Mouse (Mus musculus): ENCODE measurements around the gene Ddb1. TPM values are rescaled to one million over a fixed set of nuclear protein-coding genes. Genes with fewer than 3 reads are reported as not detected.

Gene Ddb1
- total and polyA plus RNA-seq, 2 experiments from 2014 or later: 137 to 298 TPM

GRCm38 (mm10) chr19:10648156-10648555, 43.0 kb downstream of the Ddb1 start:
- Histone ChIP-seq H3K27me3 (ENCODE audit: control insufficient read depth, insufficient read depth, low read length) (peaks cover 5% of the 10 kb centered on the region; the same call in 1 of the 2 replicates), H3K27ac (ENCODE audit: low read depth) (no peak overlapping the region), H3K4me3 (ENCODE audit: low read depth, low read length) (no peak overlapping the region), H3K9me3 (replicated peaks; ENCODE audit: control insufficient read depth, low read length) (no peaks in the 10 kb centered on the region), H3K4me2 (ENCODE audit: low read depth, low read length) (no peak overlapping the region), H3K4me1 (ENCODE audit: control insufficient read depth, insufficient read depth) (no peaks in the 10 kb centered on the region), H3K9ac (replicated peaks; ENCODE audit: low read depth, low read length) (no peak overlapping the region), H3K36me3 (replicated peaks; ENCODE audit: control insufficient read depth, insufficient read depth, low read length) (no peaks in the 10 kb centered on the region)
- TF ChIP-seq CTCF (IDR thresholded peaks at IDR 0.05; ENCODE audit: low read depth) (no peak), EP300 (IDR thresholded peaks at IDR 0.05; ENCODE audit: low read depth) (no peak)
- no peak for ATAC-seq (ENCODE audit: insufficient read depth, low read depth)
- WGBS: 65% methylated on average over 8 of the region's 8 CpGs
- DNase-seq (ENCODE audit: low spot score): no peak

GRCm38 (mm10) chr19:10656058-10656457, 50.9 kb downstream of the Ddb1 start:
- Histone ChIP-seq H3K4me3 (ENCODE audit: low read depth, low read length) (no peak overlapping the region), H3K4me1 (ENCODE audit: control insufficient read depth, insufficient read depth) (no peaks in the 10 kb centered on the region), H3K4me2 (ENCODE audit: low read depth, low read length) (no peak overlapping the region), H3K27ac (ENCODE audit: low read depth) (no peak overlapping the region), H3K36me3 (replicated peaks; ENCODE audit: control insufficient read depth, insufficient read depth, low read length) (no peaks in the 10 kb centered on the region), H3K9ac (replicated peaks; ENCODE audit: low read depth, low read length) (no peak overlapping the region), H3K9me3 (replicated peaks; ENCODE audit: control insufficient read depth, low read length) (no peaks in the 10 kb centered on the region), H3K27me3 (ENCODE audit: control insufficient read depth, insufficient read depth, low read length) (no peaks in the 10 kb centered on the region)
- no peak for DNase-seq (ENCODE audit: low spot score)
- TF ChIP-seq EP300 (IDR thresholded peaks at IDR 0.05; ENCODE audit: low read depth): no peak
- no peak for TF ChIP-seq CTCF (IDR thresholded peaks at IDR 0.05; ENCODE audit: low read depth)
- no peak for ATAC-seq (ENCODE audit: insufficient read depth, low read depth)
- WGBS: 50% methylated on average over 3 of the region's 3 CpGs

GRCm38 (mm10) chr19:10657742-10658141, 52.6 kb downstream of the Ddb1 start:
- Histone ChIP-seq H3K4me1 (ENCODE audit: control insufficient read depth, insufficient read depth) (no peaks in the 10 kb centered on the region), H3K27ac (ENCODE audit: low read depth) (no peak overlapping the region), H3K9ac (replicated peaks; ENCODE audit: low read depth, low read length) (no peak overlapping the region), H3K36me3 (replicated peaks; ENCODE audit: control insufficient read depth, insufficient read depth, low read length) (no peaks in the 10 kb centered on the region), H3K27me3 (ENCODE audit: control insufficient read depth, insufficient read depth, low read length) (no peaks in the 10 kb centered on the region), H3K4me3 (ENCODE audit: low read depth, low read length) (no peak overlapping the region), H3K9me3 (replicated peaks; ENCODE audit: control insufficient read depth, low read length) (no peaks in the 10 kb centered on the region), H3K4me2 (ENCODE audit: low read depth, low read length) (no peak overlapping the region)
- WGBS: 66% methylated on average over 5 of the region's 5 CpGs
- TF ChIP-seq CTCF (IDR thresholded peaks at IDR 0.05; ENCODE audit: low read depth) (no peak), EP300 (IDR thresholded peaks at IDR 0.05; ENCODE audit: low read depth) (no peak)
- no peak for DNase-seq (ENCODE audit: low spot score)
- no peak for ATAC-seq (ENCODE audit: insufficient read depth, low read depth)

- Histone ChIP-seq H3K4me2 (ENCODE audit: low read depth, low read length) (no peak overlapping the region), H3K27me3 (ENCODE audit: control insufficient read depth, insufficient read depth, low read length) (no peaks in the 10 kb centered on the region), H3K27ac (ENCODE audit: low read depth) (no peak overlapping the region), H3K36me3 (replicated peaks; ENCODE audit: control insufficient read depth, insufficient read depth, low read length) (no peaks in the 10 kb centered on the region), H3K9ac (replicated peaks; ENCODE audit: low read depth, low read length) (no peak overlapping the region), H3K4me3 (ENCODE audit: low read depth, low read length) (no peak overlapping the region), H3K4me1 (ENCODE audit: control insufficient read depth, insufficient read depth) (no peaks in the 10 kb centered on the region), H3K9me3 (replicated peaks; ENCODE audit: control insufficient read depth, low read length) (no peaks in the 10 kb centered on the region)
- ATAC-seq (ENCODE audit: insufficient read depth, low read depth) (no peak), DNase-seq (ENCODE audit: low spot score) (no peak)
- TF ChIP-seq CTCF (IDR thresholded peaks at IDR 0.05; ENCODE audit: low read depth): no peak
- TF ChIP-seq EP300 (IDR thresholded peaks at IDR 0.05; ENCODE audit: low read depth): no peak
- 60% methylated on average over 2 of the region's 2 CpGs for WGBS
These were observed 53.3 kb downstream of the Ddb1 start for GRCm38 (mm10) chr19:10658406-10658805.

GRCm38 (mm10) chr19:10661373-10661772, 56.2 kb downstream of the Ddb1 start:
- Histone ChIP-seq H3K9me3 (replicated peaks; ENCODE audit: control insufficient read depth, low read length) (no peaks in the 10 kb centered on the region), H3K4me3 (ENCODE audit: low read depth, low read length) (no peak overlapping the region), H3K9ac (replicated peaks; ENCODE audit: low read depth, low read length) (no peak overlapping the region), H3K36me3 (replicated peaks; ENCODE audit: control insufficient read depth, insufficient read depth, low read length) (no peaks in the 10 kb centered on the region), H3K27ac (ENCODE audit: low read depth) (no peak overlapping the region), H3K4me1 (ENCODE audit: control insufficient read depth, insufficient read depth) (no peaks in the 10 kb centered on the region), H3K27me3 (ENCODE audit: control insufficient read depth, insufficient read depth, low read length) (no peaks in the 10 kb centered on the region), H3K4me2 (ENCODE audit: low read depth, low read length) (no peak overlapping the region)
- ATAC-seq (ENCODE audit: insufficient read depth, low read depth): no peak
- WGBS: 43% methylated on average over 5 of the region's 5 CpGs
- TF ChIP-seq EP300 (IDR thresholded peaks at IDR 0.05; ENCODE audit: low read depth): no peak
- no peak for TF ChIP-seq CTCF (IDR thresholded peaks at IDR 0.05; ENCODE audit: low read depth)
- no peak for DNase-seq (ENCODE audit: low spot score)

- TF ChIP-seq EP300 (IDR thresholded peaks at IDR 0.05; ENCODE audit: low read depth): no peak
- TF ChIP-seq CTCF (IDR thresholded peaks at IDR 0.05; ENCODE audit: low read depth): no peak
- H3K27me3 ChIP-seq (ENCODE audit: control insufficient read depth, insufficient read depth, low read length): no peaks in the 10 kb centered on the region
- H3K9ac ChIP-seq (replicated peaks; ENCODE audit: low read depth, low read length): no peak overlapping the region
- H3K9me3 ChIP-seq (replicated peaks; ENCODE audit: control insufficient read depth, low read length): no peaks in the 10 kb centered on the region
- no peak for ATAC-seq (ENCODE audit: insufficient read depth, low read depth)
- no peaks in the 10 kb centered on the region for H3K36me3 ChIP-seq (replicated peaks; ENCODE audit: control insufficient read depth, insufficient read depth, low read length)
- no peak for DNase-seq (ENCODE audit: low spot score)
- H3K27ac ChIP-seq (ENCODE audit: low read depth): no peak overlapping the region
- no peak overlapping the region for H3K4me3 ChIP-seq (ENCODE audit: low read depth, low read length)
- H3K4me1 ChIP-seq (ENCODE audit: control insufficient read depth, insufficient read depth): no peaks in the 10 kb centered on the region
- no peak overlapping the region for H3K4me2 ChIP-seq (ENCODE audit: low read depth, low read length)
- 77% methylated on average over 2 of the region's 2 CpGs for WGBS
These were observed 56.8 kb downstream of the Ddb1 start for GRCm38 (mm10) chr19:10661919-10662318.
